Mouse (Mus musculus): ENCODE measurements around the gene Atat1. TPM values are rescaled to one million over a fixed set of nuclear protein-coding genes. Genes with fewer than 3 reads are reported as not detected.

The Atat1 gene
- 63.9 and 77.1 TPM in 2 replicates for polyA plus RNA-seq (2012; rRNA removed; ENCODE audit: low replicate concordance)

DNA sequence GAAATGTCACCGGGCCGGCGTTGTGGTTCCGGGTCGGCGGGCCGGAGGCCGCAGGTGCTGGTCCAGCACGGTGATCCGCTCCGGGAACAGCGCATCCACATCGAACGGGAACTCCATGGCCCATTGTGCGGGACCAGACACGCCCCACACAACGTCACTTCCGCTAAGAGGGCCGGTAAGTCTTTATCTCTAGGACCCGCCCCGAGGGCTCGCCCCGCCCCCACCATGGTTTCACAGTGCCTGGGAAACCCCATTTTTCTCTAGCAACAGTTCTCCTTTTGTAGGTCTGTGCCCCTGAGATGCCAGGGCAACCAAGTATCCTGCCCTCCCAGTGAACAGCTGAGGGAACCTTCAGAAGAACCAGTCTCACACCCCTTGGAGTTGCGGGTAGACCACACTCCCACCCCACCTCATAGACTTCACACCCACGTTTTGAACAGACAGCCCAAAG lies at the start of gene Atat1:
Gene Atat1, minus strand, starts transcription at position 157 of the 451 bp plus-strand sequence.

DNA sequence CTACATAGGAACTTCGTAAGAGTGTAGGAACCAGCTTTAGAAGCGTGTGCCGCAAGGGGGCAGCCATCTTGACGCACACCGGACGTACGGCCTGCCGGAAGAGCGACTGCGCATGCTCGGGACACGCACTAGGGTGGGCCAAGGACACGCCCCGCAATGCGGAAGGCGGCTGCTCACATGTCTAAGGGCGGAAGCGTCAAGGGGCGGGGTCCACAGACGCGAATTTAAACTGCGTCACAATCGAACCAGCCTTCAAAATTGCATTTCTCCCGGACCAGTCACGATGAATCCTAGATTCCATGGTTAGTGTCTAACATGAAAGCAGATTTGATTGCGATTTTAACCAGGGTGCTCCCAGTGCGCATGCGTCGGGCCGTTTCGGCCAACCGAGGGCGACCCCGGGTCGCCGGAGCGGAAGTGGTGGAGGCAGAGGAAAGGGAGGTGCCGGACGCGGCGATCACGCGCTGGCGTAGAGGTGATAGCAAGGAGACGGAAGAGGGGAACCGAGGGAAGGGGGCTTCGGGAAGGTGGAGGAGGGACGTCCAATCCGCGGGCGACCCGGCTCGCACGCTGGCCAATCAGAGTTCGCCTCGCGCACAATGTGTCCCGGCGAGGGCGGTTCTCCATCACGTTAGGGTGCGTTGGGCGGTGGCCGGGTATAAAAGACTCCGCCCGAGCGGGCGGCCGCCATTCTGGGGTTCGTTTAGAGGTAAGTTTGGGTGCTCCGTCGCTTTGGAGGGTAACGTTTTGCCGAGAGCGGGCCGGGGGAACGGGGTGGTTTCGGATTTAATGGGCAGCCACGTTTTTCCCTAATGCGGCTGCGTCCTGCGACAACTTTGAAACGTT lies 6.6 kb upstream of the Atat1 start, which contains the start of the genes Mrps18b and Ppp1r10:
Gene Mrps18b, minus strand, starts transcription at position 93 of the 846 bp plus-strand sequence.
Gene Ppp1r10, plus strand, starts transcription at position 138 of the 846 bp plus-strand sequence.

DNA sequence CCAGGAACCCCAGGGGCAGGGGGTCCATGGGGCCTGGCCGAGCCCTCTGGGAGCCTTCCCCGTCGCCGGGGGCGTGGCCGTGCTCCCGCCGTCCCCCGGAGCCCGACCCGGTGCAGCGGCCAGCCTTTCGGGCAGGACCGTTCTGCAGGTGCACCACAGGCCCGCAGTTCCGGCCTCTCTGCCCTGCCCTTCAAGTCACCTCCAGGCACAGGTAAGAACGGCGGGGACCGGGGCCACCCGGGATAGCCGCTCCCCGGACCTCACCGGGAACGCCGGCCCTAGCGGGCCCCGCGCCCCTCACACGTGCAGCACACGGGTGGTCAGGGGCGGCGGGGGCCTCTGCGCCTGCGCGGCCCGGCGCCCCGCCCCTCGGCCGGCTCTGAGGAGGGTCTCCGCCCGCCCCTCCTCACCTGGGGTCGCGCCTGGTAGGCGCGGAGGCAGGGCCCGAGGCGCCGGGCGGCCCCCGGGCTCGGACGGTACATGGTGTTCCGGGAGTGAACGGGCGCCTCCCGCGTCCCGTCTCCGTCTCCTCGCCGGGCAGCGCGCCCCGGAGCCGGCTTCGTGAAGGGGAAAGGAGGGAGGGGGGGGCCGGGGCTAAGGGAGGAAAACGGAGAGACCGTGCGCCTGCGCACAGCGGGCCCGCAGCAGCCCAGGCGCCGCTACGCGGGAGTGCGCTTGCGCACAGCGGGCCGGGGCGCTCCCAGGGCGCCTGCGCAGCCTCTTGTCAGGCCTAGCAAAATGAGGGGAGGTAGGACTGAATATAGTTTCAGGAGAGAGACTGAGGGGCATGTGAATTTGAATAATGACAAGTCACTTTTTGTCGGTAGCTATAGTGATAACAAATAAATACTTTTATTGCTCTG lies 12.9 kb downstream of the Atat1 start, which contains the start of gene 2310061I04Rik:
Gene 2310061I04Rik, minus strand, starts transcription at position 651 of the 863 bp plus-strand sequence.

DNA sequence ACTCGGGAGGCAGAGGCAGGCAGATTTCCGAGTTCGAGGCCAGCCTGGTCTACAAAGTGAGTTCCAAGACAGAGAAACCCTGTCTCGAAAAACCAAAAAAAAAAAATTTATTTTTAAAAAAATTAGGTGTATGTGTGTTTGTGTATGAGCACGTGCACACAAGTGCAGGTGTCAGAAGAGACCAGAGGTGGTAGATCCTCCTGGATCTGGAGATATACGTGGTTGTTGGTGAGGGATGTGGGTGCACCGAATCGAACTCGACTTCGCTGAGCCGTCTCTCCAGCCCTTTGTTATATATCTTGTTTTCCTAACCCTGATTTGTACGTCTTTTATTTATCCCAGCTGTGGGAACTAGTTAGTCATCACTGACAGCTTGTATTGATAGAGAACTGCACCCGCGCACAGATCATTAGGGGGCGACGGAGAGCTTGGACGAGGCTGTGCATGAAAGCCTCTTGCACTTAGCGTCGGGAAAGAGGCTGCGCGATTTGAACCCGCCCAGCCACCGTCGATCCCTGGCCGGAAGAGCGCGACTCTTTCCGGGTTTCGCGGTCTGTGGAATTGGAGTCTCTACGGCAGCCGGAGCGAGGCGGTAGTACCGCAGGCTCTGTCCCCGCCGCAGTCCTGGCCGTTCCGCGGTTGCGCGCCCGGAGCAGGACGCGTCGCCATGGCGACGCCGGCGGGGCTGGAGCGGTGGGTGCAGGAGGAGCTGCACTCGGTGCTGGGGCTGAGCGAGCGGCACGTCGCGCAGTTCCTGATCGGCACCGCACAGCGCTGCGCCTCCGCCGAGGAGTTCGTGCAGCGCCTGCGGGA lies 30.4 kb downstream of the Atat1 start, which contains the start of gene Dhx16:
Gene Dhx16, plus strand, starts transcription at position 575 of the 813 bp plus-strand sequence.

DNA sequence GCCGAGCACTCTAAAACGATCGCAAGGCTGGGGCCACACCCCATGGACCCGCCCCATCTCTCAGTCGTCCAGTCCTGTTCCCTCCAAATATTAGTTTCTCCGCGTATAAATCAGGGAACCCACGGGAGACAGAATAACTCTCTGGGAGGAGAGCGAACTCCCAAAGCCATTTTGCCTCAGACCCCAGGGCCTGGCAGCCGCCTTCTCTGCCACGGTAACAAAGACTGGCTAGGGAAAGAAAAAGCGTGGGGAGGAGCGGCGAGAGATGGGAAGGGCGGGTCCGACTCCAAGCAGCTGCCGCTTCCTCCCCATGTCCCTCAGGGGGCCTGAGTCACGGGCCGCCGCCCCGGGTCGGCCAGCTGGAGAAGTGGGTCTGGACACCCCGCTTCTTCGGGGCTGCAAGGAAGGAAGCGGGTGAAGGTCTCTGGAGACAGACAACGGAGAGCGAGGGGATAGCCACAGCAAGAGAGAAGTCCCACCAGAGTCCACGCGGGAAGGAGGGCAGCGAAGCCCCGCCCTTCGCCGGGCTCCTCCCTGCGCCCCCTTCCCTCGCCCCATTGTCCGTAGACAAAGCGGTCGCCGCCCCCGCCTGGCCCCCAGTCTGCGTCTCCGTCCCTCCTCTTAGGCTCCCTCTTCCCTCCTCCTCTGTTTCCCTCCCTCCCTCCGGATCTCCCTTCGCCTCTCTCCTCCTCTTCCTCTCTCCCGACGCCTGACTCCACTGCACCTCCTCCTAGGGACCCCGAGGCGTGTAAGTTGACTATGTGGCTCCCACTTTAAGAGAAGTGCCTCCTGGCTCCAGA lies 44.2 kb downstream of the Atat1 start, which contains the start of gene Ppp1r18:
Gene Ppp1r18, plus strand, starts transcription at position 113 of the 800 bp plus-strand sequence.

DNA sequence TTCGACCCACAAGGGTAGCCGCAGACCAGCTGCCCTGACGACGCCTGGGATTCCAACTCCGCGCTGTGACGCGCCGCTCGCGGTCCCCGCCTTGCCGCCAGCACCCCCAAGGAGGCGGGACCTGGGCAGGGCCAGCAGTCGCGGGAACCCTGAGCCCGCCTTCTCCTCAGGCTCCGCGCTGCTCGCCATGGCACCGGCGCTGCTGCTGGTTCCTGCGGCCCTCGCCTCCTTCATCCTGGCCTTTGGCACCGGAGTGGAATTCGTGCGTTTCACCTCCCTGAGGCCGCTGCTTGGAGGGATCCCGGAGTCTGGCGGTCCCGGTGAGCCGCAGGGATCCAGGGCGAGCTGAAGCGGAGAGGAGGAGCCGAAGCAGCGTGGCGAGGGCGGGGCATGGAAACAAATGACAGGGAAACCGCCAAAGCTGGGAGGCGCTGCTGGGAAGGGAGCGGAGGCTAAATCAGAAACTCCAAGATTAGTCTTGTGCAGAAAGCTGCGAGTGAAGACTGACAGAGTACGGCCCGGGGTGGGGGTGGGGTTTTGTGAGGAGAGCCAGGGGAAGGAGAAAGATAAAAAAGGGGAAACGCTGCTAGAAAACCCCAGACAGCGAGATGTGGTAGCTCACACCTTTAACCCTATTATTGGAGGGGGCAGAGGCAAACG lies 48.5 kb downstream of the Atat1 start, which contains the start of gene Nrm:
Gene Nrm, plus strand, starts transcription at position 121 of the 660 bp plus-strand sequence.

Other genes with a start within 250 kb of the Atat1 start
- gene Vars2, start 242.5 kb downstream of the Atat1 start, polyA plus RNA-seq (2012; rRNA removed; ENCODE audit: low replicate concordance): 29.6 and 63.8 TPM in 2 replicates
- 29.5 and 31.8 TPM in 2 replicates for gene Gtf2h4, start 236.3 kb downstream of the Atat1 start, polyA plus RNA-seq (2012; rRNA removed; ENCODE audit: low replicate concordance)
- 39.2 and 64.6 TPM in 2 replicates for gene Ddr1, start 205.5 kb downstream of the Atat1 start, polyA plus RNA-seq (2012; rRNA removed; ENCODE audit: low replicate concordance)
- gene Ier3, start 88.4 kb downstream of the Atat1 start, polyA plus RNA-seq (2012; rRNA removed; ENCODE audit: low replicate concordance): 16.7 and 21.8 TPM in 2 replicates
- gene Flot1, start 86.8 kb downstream of the Atat1 start, polyA plus RNA-seq (2012; rRNA removed; ENCODE audit: low replicate concordance): 63.0 and 72.5 TPM in 2 replicates
- gene Tubb5, start 71.8 kb downstream of the Atat1 start, polyA plus RNA-seq (2012; rRNA removed; ENCODE audit: low replicate concordance): 364 and 441 TPM in 2 replicates
- gene Mdc1, start 68.6 kb downstream of the Atat1 start, polyA plus RNA-seq (2012; rRNA removed; ENCODE audit: low replicate concordance): 9.6 and 11.0 TPM in 2 replicates
- 34.4 and 39.7 TPM in 2 replicates for gene Nrm, start 48.8 kb downstream of the Atat1 start, polyA plus RNA-seq (2012; rRNA removed; ENCODE audit: low replicate concordance)
- 78.6 and 130 TPM in 2 replicates for gene Ppp1r18, start 44.5 kb downstream of the Atat1 start, polyA plus RNA-seq (2012; rRNA removed; ENCODE audit: low replicate concordance)
- gene Dhx16, start 30.3 kb downstream of the Atat1 start, polyA plus RNA-seq (2012; rRNA removed; ENCODE audit: low replicate concordance): 57.7 and 68.8 TPM in 2 replicates
- 74.6 and 74.7 TPM in 2 replicates for gene 2310061I04Rik, start 12.6 kb downstream of the Atat1 start, polyA plus RNA-seq (2012; rRNA removed; ENCODE audit: low replicate concordance)
- 79.5 and 120 TPM in 2 replicates for gene Mrps18b, start 6.3 kb upstream of the Atat1 start, polyA plus RNA-seq (2012; rRNA removed; ENCODE audit: low replicate concordance)
- gene Ppp1r10, start 6.4 kb upstream of the Atat1 start, polyA plus RNA-seq (2012; rRNA removed; ENCODE audit: low replicate concordance): 26.1 and 34.0 TPM in 2 replicates
- 55.9 and 71.4 TPM in 2 replicates for gene Abcf1, start 59.7 kb upstream of the Atat1 start, polyA plus RNA-seq (2012; rRNA removed; ENCODE audit: low replicate concordance)
- 20.7 and 37.2 TPM in 2 replicates for gene Gnl1, start 69.8 kb upstream of the Atat1 start, polyA plus RNA-seq (2012; rRNA removed; ENCODE audit: low replicate concordance)
- 22.1 and 26.9 TPM in 2 replicates for gene Prr3, start 70.2 kb upstream of the Atat1 start, polyA plus RNA-seq (2012; rRNA removed; ENCODE audit: low replicate concordance)
- gene H2-T24, start 110.5 kb upstream of the Atat1 start, polyA plus RNA-seq (2012; rRNA removed; ENCODE audit: low replicate concordance): 8.3 and 9.4 TPM in 2 replicates
- gene H2-T23, start 122.8 kb upstream of the Atat1 start, polyA plus RNA-seq (2012; rRNA removed; ENCODE audit: low replicate concordance): 279 and 344 TPM in 2 replicates
- 100 and 107 TPM in 2 replicates for gene H2-T22, start 132.7 kb upstream of the Atat1 start, polyA plus RNA-seq (2012; rRNA removed; ENCODE audit: low replicate concordance)
- gene Gm6034, start 132.9 kb upstream of the Atat1 start, polyA plus RNA-seq (2012; rRNA removed; ENCODE audit: low replicate concordance): 0.20 TPM in 1 of 2 replicates, not detected in the other
- 0.18 TPM in 1 of 2 replicates, not detected in the other for gene Gm11127, start 148.3 kb upstream of the Atat1 start, polyA plus RNA-seq (2012; rRNA removed; ENCODE audit: low replicate concordance)
- 0.57 and 0.60 TPM in 2 replicates for gene Gm19684, start 211.6 kb upstream of the Atat1 start, polyA plus RNA-seq (2012; rRNA removed; ENCODE audit: low replicate concordance)
- gene Gm7030, start 219.3 kb upstream of the Atat1 start, polyA plus RNA-seq (2012; rRNA removed; ENCODE audit: low replicate concordance): 0.17 and 0.23 TPM in 2 replicates

Data from mammary gland, adult 2 months (tissue).